Mouse (Mus musculus): ENCODE measurements around the gene Ctnnbip1.
A peak's percentile ranks its signal among the peaks of the same experiment; 100 is the strongest.

Ctnnbip1 gene

DNA sequence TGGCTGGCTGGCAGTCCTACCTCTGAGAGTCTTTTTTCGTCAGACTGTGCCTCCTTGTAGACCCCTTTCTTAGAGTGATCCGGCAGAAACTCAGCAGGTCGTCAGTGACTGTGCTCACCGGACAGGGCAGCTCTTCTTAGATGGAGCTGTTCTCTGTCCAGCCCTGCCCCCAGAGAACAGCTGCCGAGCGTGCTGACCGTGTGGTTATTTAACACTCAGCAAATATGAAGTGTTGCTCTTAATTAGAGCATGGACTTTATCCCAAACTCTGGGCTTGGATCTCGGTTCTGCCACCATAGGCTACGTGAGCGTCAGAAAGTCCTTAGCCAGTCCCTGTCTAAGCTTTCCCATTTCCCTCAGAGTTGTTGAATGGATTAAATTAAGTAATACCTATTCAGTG, 3.2 kb downstream of the Ctnnbip1 start:
- no peak for DNase-seq (ENCODE audit: low spot score)

DNA sequence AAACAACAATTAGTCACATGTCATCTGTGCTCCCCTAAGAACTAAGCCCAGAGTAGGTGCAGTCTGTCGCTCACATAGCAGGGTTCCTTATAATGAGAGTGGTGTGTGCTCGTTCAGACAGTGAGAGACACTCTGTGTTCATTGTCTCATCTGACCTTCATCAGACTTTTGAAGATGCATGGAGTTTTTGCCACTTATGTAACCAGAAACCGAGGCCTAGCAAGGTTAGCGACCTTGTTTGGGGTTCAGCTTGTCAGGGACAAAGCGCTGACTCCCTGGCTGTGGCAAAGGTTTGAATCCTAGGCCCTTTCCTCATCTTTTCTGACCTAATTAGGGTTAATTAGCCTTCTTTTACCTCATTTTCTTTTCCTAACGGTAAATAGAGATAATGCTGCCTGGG, 5.9 kb downstream of the Ctnnbip1 start:
- no peak for DNase-seq (ENCODE audit: low spot score)

DNA sequence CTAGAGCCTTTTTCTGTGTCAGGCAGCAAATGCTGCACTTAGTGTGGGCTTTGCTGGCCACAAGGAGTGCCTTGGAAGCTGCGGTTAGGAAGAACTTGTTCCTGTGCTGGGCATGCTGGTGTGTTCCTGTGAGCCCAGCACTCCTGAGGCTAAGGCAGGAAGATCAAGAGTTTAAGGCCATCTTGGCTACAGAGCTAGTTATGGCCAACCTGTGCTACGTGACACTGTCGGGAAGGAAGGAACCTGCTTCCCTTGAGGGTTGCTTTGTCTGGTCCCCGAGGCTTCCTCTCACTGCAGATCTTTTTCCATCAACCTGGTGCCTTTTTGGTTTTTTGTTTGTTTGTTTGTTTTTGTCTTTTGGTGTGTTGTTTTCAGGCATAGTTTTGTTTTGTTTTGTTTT, 7.1 kb downstream of the Ctnnbip1 start:
- DNase-seq (ENCODE audit: low spot score): no peak

DNA sequence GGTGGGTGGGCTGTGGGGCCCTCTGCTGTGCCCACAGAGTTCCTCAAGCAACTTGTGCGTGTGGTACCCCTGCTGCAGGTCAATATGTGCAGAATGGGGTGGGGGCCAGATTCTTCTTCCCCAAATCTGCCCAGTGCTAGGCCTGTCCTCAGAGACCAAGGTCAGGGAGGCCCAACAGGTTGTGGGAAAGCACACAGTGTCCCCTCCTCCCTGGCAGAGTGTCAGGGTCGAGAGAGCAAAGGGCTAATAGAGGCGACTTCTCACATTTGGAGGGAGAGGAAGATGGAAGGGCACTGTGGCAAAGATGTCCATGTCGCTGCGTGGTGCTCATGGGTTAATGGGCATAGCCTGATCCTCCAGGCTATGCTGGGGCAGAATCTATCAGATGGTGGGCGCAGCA, 7.8 kb downstream of the Ctnnbip1 start:
- DNase-seq (ENCODE audit: low spot score): no peak

DNA sequence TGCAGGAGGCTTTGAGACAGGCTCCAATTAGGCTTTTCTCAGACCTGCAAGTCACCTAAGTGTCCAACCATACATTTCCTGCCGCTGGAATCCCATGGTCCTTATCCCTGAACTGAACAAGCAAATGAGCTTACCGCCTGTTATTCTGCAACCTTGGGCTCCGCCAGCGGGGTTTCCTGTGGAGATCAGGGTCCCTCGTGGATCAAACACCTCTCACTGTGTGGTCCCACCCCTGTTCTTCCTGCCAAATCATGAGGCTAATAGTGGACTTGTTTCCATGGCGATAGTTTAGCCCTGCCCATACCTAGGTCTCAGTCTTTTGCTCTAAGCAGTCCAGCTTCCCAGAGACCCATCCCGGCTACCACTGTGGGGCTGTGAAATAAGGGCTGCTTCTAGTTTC, 8.3 kb downstream of the Ctnnbip1 start:
- peak; percentile 42 for DNase-seq (ENCODE audit: low spot score)

DNA sequence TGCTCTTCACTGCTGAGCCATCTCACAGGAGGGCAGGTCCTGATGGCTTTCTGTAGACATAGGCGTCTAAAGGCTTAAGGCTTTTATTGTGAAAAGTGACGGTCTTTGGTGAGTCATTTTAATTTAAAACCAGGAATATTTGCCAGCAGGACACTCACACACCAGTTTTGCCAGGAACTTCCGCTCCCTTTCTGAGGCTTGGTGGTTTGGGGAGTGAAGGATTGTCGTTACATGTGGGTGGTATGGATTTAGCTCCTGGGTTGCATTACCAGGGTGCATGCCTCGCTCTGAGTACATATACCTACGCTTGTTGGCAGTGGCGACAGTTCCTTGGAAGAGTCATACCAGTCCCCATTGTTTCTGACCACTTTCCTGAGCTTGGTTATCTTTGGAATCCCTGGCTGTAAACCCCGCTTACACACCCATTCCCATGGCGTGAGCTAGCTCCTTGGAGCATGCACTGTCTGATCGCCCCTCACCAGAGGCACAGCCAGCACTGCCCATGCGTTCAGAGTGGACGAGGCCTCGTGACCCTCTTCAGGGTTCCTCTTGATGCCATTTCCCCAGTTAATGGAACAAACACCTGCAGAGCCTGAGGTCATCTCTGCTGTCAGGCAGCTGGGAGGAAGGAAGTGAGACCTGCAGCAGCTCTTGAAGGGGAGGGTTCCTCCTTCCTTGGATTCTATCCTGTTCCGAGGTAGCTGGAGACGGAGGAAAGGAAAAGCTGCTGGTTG, 9.8 kb downstream of the Ctnnbip1 start:
- DNase-seq (ENCODE audit: low spot score): no peak

DNA sequence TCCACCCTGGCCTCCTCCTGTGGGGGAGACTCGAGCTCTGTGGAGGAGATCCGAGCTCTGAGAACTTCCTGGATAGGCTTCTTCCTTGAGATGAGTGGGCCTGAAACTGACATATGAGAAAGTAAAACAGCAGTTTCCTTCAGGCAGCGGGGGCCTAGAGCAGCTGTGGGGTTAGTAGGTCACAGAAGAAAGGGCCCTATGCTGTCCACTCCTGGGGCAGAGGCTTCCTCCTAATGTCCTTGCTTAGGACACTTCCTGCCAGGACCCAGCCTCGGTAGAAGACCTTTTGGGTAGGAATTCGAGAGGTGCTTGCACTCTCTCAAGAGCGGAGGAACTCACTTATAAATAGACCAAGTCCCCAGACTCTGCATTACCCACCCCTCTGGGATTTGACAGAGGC, 11.7 kb downstream of the Ctnnbip1 start:
- DNase-seq (ENCODE audit: low spot score): no peak

DNA sequence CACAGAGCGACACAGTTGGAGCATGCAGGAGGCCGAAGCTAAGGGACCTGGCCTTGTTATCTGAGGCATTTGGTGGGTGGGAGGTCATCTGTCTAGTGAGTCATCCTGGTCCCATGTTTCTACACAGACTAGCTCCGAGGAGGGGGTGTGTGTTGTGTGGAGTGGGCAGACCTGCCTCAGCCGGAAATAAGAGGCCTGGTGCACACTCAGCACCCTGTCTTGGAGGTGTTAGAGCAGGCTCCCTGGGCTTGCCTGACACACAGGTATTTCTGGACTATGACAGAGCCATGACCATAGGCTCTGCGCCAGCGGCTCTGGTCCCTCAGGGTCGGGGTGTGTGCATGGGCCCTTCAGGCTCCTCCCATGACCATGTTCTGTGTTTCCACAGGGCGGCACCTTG, 21.4 kb downstream of the Ctnnbip1 start:
- DNase-seq (ENCODE audit: low spot score): no peak

DNA sequence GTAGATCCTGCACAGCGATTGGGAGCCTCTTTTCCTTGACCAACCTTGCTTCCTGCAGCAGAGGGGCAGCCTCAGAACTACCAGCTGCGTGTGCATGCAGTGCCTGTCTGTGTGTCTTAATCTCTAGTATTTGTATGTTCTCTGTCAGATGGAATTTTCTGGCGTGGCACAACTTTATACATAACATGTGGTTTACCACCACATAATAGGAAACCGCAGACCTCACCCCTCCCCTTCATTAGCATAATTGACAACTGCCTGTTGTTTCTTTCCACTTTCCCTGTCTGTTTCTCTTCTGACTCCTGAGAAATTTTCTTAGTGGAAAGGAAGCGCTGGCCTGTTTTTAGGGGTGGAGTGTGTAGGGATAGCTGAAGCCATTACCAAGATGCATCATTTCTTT, 23.9 kb downstream of the Ctnnbip1 start:
- no peak for DNase-seq (ENCODE audit: low spot score)

DNA sequence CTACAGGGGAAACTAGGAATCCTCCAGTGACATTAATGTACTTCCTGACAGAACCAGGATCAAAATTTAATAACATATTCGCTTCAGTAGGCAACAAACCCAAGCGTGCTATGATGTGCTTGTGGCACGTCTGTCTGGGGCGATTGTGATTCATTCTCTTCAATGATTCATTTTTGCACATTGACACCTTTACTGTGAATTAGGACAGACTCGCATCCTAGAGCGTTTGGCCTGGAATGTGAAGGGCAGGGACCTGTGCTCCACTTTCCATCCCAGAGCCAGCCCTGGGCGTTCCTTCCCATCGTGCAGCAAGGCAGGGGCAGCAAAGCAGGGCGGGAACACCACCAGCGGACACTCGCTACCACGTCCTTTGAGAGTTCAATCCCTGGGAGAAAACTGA, 24.4 kb downstream of the Ctnnbip1 start:
- no peak for DNase-seq (ENCODE audit: low spot score)

DNA sequence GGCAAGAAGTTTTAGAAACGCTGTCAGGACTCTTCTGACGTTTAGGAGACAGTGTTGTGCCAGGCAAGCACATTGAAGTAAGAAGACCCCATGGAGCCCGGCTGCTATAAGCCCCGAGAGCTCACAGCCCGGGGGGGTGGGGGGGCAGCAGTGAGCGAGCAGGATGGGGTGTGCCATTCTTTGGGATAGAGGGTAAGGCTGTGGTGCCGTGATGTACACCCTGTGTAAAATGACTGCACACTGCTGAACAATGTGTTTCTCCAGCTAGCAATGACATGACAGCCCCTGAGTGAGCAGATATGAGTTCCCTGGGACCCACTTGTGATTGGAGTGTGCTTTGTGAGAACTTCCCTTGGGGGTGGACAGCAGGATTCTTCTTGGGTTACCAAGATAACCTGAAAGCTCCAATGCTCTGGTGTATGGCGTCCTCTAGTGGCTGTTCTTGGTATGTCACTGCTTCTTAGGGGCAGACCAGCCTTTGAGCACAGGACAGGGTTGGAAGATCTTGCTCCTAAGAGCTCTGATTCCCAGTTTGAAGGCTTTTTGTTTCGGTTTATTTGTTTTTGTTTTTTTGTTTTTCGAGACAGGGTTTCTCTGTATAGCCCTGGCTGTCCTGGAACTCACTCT, 25.0 kb downstream of the Ctnnbip1 start:
- peak; percentile 93 for DNase-seq (ENCODE audit: low spot score)

DNA sequence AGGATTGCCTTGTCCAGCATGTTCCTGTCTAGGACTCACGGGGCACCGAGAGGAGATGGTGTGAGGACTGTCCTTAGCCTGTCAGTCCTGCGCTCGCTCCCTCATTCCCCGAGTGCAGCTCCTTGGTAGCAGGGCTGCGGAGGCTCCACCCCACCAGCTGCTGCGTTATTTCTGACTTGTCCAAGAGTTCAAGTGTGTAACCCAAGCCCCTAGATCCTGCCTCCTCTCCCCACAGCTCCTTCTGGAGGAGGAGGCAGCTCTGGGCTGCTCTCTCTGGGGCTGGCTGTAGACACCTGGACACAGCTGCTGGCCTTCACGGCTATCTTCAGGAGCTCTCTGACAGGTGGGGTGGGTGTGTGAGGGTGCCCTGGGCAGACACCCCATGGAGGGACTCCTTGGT, 26.9 kb downstream of the Ctnnbip1 start:
- DNase-seq (ENCODE audit: low spot score): no peak

DNA sequence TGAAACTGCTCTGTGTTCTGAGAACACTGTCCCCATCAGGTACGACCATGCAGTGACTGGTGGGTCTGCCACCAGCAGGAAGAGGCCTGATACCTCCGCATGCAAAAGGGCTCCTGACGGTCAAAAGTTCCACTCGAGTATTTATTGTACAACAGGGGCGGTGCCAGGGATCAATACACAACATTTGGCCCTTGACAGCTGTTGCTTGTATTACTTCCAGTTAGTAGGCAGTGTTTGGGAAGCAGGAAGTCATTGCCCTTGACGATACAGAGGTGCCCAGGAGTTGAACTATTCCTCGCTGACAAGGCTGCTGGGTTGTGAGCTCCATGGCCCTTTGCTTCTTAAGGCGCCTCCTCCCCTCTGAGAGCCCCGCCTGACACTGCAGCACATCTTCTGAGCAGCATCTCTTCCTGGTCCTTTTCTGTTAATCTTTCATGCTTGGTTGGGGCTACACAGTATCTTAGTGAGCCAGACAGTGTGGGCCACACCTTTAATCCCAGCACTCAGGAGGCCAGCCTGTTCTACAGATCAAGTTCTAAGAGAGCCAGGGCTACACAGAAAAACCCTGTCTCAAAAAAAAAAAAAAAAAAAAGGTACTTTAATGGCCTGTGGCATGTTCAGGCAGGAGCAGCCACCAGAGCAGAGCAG, 28.9 kb downstream of the Ctnnbip1 start:
- DNase-seq (ENCODE audit: low spot score): no peak

DNA sequence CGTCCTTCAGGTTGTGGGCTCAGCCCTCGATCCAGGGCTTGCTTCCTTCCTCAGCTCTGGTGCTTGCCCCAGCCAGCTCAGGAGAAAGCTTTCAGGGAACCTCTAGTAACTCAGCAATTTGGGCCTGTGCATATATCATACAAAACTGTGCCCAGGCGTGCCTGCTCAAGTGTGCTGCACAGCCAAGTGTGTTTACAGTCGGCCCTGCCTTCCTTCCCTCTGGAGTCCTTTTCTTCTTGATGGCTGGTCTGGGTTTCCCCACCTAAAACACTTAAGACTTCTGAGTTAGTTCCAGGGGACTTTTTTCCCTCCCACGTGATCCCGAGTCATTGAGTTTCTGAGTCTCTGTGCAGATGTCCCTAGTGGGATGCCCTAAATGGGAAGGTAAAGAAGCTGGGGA, 29.5 kb downstream of the Ctnnbip1 start:
- DNase-seq (ENCODE audit: low spot score): no peak

DNA sequence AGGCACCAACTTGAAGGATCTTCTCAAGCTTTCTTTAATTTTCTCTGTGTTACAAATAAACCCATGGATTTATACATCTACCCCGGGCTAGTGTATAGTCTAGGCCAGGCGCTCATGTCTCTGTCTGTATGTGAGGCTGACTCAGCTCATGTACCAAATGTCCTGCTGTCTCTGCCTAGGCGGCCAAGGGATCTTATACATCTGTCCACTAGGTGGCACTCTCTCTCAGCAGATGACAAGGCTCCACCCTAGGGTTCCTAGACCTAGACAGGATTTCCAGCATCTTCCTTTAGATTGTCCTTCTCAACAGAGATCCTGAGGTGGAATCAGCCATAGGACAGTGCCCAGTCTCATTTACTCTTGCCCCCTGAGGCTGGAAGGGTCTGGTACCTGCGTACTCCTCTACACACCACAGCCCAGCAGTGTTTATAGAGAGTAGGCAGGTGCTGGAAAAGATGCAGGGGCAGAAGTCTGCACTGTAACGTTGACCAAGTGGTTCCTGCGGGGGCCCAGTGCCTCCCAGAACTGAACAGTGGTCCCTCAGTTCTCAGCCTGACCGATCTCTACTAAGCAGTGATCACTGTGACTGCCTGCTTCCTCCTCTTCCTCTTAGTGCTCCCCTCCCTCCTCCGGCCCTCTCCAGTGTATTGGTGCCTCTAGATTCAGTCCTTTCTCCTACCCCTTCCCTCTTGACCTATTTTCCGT, 31.3 kb downstream of the Ctnnbip1 start:
- DNase-seq (ENCODE audit: low spot score): peak; percentile 91

DNA sequence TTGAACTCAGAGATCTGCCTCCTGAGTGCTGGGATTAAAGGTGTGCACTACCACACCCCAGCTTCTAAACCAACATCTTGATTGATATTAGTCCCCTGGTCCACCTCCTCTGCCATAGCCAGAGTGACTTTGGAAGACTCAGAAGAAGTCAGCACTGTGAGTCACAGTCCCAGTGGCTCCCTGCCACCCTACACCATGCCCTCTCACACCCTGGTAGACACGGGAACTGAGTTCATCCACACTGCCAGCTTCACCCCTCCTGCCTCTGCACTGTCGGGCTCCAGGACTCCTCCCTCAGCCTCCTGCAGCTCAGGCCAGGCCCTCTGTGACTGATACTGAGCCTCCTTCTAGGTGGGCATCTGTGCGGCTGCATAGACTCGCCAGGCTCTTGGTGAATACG, 32.8 kb downstream of the Ctnnbip1 start:
- DNase-seq (ENCODE audit: low spot score): no peak

DNA sequence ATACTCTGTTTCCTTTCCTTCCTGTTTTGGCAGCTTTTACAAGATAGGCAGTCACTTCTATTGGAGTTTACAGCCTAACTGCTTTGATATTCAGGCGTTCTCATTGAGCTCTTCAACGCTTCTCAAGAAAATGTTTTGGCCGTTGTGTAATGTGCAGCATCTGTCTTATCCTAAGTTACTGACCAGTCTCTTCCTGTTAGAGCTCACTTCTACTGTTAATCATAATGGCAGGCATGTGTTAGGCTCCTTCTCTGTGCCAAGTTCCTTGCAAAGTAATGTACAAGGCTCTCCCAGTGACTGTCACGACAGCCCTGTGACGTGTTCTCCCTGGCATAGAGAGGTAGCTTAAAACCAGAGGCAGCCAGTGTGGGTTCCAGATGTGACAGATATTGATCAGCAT, 33.7 kb downstream of the Ctnnbip1 start:
- no peak for DNase-seq (ENCODE audit: low spot score)

DNA sequence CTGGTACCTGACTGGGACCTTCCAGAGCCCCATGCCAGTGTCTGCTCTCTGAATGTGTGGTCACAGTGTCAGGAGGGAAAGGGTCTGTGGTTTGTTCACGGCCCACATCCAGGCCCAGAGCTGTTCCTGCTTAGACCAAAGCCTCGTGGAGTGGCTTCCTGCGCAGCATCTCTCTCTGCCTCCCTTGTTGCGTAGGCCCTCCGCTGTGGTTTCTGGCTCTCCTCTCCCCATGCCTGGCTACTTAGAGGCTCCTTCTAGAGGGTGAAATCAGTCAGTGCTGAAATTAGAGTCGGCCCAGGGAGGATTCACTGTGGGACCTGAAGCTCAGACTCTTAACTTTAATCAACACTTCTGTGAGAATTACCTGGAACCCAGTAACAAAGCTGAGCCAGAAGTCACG, 35.8 kb downstream of the Ctnnbip1 start:
- DNase-seq (ENCODE audit: low spot score): no peak

DNA sequence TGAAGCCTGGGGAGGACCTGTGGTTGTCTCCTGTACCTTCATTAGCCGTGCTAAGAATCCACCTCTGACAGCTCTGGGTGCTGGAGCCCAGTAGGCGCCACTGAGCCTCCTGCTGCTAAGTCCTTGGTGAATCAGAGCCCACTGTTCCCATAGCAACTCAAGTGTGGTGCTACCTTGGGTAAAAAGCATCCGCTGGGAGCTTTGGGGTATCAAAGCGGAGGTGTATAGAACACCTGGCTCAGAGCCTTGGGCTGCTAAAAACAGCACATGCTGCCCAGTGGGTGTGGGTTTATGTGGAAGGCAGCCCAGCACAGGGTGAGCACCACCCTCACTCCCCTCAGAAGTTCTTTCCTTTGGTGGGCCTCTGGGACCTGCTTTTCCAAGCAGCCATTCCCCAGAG, 38.1 kb downstream of the Ctnnbip1 start:
- DNase-seq (ENCODE audit: low spot score): no peak

DNA sequence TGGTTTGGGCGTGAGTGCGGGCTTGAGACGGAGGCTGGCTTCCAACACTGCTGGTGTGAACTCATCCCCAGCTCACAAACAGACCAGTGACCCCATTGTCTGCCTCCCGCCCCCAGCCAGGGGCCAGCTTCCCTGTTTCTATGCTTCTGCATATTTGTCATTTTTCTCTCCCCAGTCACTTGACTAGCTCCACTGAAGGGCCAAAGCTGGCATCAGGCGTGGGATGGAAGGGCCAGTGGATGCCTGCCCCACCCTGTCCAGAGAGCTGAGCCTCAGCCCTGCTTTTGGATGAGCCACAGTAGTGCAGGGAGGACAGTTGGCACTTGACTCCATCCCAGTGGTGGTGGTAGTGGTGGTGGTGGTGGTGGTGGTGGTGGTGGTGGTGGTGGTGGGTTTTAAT, 39.9 kb downstream of the Ctnnbip1 start:
- no peak for DNase-seq (ENCODE audit: low spot score)

DNA sequence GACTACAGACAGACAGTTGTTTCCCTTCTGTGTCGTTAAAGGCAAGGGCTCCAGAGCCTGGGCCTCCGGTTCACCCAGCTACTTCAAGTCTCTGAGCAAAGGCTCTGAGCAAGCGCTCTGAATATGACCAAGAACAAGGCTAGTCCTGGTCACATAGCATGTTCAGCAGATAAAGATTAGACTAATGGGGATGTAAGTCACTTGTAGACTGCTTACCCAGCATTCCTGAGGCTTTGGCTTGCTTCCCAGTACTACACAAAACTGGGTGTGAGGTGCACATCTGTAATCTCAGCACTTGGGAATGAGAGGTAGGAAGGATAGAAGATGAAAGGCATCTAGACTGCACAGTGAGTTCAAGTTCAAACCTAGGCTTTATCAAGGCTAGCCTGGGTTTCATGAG, 40.4 kb downstream of the Ctnnbip1 start:
- no peak for DNase-seq (ENCODE audit: low spot score)

DNA sequence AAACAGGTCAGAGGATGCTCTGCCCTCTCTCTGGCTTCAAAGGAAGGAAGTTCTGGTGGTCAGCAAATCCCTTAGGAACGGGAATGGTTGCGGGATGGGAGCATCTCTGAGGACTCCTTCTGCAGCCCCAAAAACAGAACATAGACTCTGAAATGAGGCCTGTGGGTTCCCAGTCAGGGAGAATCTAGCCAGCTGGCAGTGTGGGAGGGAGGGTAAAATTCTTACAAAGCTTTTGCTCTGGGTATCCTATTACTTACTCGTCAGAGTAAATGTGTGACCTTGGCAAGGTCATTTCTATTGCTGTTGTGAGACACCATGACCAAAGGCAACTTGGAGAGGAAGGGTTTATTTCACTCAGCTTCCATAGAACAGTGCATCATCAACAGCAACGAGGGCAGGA, 43.4 kb downstream of the Ctnnbip1 start:
- DNase-seq (ENCODE audit: low spot score): no peak

All from embryo, embryonic 10 days (tissue).